Mouse (Mus musculus): ENCODE measurements around the gene Tiam1. TPM values are rescaled to one million over a fixed set of nuclear protein-coding genes. Genes with fewer than 3 reads are reported as not detected.

Tiam1 gene
- total and polyA plus RNA-seq, 2 experiments: 0.27 to 0.65 TPM

DNA sequence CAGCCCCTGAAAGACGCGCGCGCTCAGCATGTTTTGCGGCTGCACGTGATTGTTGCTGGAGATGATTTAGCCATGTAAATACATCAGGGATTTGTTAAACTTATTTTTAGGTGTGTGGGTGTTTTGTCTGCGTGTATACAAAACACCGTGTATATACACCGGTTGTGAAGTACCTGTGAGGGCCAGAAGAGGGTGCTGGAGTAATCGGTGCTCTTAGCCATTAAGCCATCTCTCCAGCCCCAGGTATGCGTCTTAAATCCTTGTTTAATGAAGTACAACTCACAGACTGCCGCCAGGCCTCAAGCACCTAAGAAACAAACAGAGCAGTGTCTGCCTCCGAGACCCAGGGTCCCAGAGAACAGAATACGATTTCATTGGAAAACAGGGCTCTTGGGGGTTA lies 113.2 kb downstream of the Tiam1 start:
- TF ChIP-seq CTCF (IDR thresholded peaks at IDR 0.05; ENCODE audit: low read depth, low read length): no peak
- Histone ChIP-seq H3K4me1 (ENCODE audit: control insufficient read depth, insufficient read depth, low read length) (no peaks in the 10 kb centered on the region), H3K27ac (replicated peaks; ENCODE audit: insufficient read depth, low read depth, low read length) (no peak overlapping the region), H3K79me2 (ENCODE audit: control insufficient read depth, insufficient read depth, low read length) (no peaks in the 10 kb centered on the region), H3K4me3 (ENCODE audit: insufficient read depth, low read depth, low read length) (no peak overlapping the region), H3K27me3 (ENCODE audit: control insufficient read depth, insufficient read depth, low read length) (no peaks in the 10 kb centered on the region), H3K36me3 (ENCODE audit: control insufficient read depth, insufficient read depth, low read length) (no peaks in the 10 kb centered on the region), H3K9ac (ENCODE audit: low read depth, low read length) (no peak overlapping the region)
- 96% methylated on average over 14 of the region's 14 CpGs for WGBS
- no peak for DNase-seq (ENCODE audit: extremely low read depth, low read depth, low spot score)

DNA sequence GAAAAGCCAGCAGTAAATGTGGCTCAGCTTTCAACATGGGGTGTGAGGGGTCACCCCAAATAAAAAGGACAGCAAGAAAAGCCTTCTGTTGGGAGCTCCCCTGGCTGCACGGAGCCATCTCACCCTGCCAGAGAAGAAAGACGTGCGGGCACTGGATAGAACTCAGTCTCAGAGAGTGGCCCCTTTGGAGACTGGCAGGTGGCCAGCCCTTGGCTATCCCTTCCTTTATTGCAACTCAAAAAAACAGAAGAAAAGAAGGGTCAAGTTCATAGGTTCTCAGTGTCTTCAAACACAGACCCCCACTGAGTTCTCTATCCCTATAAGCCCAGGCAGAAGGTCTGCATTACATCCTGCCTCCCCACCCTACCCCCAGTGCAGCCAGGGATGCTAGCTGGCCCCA lies 115.7 kb downstream of the Tiam1 start:
- TF ChIP-seq POLR2A (IDR thresholded peaks at IDR 0.05; ENCODE audit: extremely low read depth, insufficient read depth, low read length) (no peak), CTCF (IDR thresholded peaks at IDR 0.05; ENCODE audit: low read depth, low read length) (no peak)
- H3K27ac ChIP-seq (replicated peaks; ENCODE audit: insufficient read depth, low read depth, low read length): no peak overlapping the region
- DNase-seq (ENCODE audit: extremely low read depth, low read depth, low spot score): no peak
- no peaks in the 10 kb centered on the region for H3K4me1 ChIP-seq (ENCODE audit: control insufficient read depth, insufficient read depth, low read length)
- H3K27me3 ChIP-seq (ENCODE audit: control insufficient read depth, insufficient read depth, low read length): no peaks in the 10 kb centered on the region
- H3K9ac ChIP-seq (ENCODE audit: low read depth, low read length): no peak overlapping the region
- H3K36me3 ChIP-seq (ENCODE audit: control insufficient read depth, insufficient read depth, low read length): no peaks in the 10 kb centered on the region
- H3K79me2 ChIP-seq (ENCODE audit: control insufficient read depth, insufficient read depth, low read length): no peaks in the 10 kb centered on the region
- H3K4me3 ChIP-seq (ENCODE audit: insufficient read depth, low read depth, low read length): no peak overlapping the region
- WGBS: 88% methylated on average over 3 of the region's 3 CpGs

DNA sequence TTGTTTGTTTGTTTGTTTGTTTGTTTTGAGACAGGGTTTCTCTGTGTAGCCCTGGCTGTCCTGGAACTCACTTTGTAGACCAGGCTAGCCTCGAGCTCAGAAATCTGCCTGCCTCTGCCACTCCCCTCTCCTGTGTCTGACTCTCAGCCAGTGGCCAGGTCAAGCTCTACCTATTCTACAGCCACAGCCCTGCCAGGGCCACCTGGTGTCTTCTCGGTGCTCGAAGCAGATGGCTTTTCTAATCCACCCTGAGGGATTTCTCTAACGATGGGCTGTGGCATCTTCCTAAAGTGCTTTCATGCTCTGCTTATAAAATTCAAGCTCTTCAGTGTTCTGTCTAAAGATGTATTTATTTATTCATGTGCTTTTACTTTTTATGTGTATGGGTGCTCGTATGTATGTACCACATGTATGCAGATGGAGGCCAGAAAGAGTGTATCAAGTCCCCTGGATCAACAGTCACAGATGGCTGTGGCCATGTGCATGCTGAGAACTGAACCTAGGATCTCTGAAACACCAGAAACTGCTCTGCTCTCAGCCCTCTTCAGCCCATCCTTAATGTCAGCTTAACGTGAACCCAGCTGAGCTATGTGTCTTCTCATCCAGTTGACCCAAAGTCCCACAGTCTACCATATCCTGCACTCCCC lies 117.9 kb downstream of the Tiam1 start:
- Histone ChIP-seq H3K4me1 (ENCODE audit: control insufficient read depth, insufficient read depth, low read length) (no peaks in the 10 kb centered on the region), H3K27ac (replicated peaks; ENCODE audit: insufficient read depth, low read depth, low read length) (no peak overlapping the region), H3K36me3 (ENCODE audit: control insufficient read depth, insufficient read depth, low read length) (no peaks in the 10 kb centered on the region), H3K9ac (ENCODE audit: low read depth, low read length) (no peak overlapping the region), H3K27me3 (ENCODE audit: control insufficient read depth, insufficient read depth, low read length) (no peaks in the 10 kb centered on the region), H3K4me3 (ENCODE audit: insufficient read depth, low read depth, low read length) (no peak overlapping the region), H3K79me2 (ENCODE audit: control insufficient read depth, insufficient read depth, low read length) (no peaks in the 10 kb centered on the region)
- 94% methylated on average over 6 of the region's 6 CpGs for WGBS
- DNase-seq (ENCODE audit: extremely low read depth, low read depth, low spot score): no peak
- no peak for TF ChIP-seq POLR2A (IDR thresholded peaks at IDR 0.05; ENCODE audit: extremely low read depth, insufficient read depth, low read length)

DNA sequence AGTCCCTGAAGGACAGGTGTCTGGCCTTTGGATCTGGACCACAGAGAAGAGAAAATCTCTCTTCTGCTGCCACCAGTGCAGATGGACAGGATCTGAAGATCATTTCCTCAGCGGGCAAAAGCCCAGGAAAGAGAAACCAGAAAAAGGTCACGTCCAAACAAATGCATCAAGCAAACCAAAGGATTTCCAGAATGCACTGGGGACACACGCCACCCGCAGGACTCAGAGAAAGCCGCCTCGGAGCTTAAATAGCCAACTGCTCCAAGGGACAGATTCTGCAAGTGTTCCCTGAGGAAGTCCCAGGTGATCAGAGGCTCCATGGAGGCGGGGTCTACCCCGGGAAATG lies 119.9 kb downstream of the Tiam1 start:
- Histone ChIP-seq H3K4me1 (ENCODE audit: control insufficient read depth, insufficient read depth, low read length) (no peaks in the 10 kb centered on the region), H3K27me3 (ENCODE audit: control insufficient read depth, insufficient read depth, low read length) (no peaks in the 10 kb centered on the region), H3K36me3 (ENCODE audit: control insufficient read depth, insufficient read depth, low read length) (no peaks in the 10 kb centered on the region), H3K9ac (ENCODE audit: low read depth, low read length) (no peak overlapping the region), H3K4me3 (ENCODE audit: insufficient read depth, low read depth, low read length) (no peak overlapping the region), H3K79me2 (ENCODE audit: control insufficient read depth, insufficient read depth, low read length) (no peaks in the 10 kb centered on the region), H3K27ac (replicated peaks; ENCODE audit: insufficient read depth, low read depth, low read length) (no peak overlapping the region)
- no peak for TF ChIP-seq POLR2A (IDR thresholded peaks at IDR 0.05; ENCODE audit: extremely low read depth, insufficient read depth, low read length)
- no peak for TF ChIP-seq CTCF (IDR thresholded peaks at IDR 0.05; ENCODE audit: low read depth, low read length)
- 86% methylated on average over 8 of the region's 8 CpGs for WGBS
- no peak for DNase-seq (ENCODE audit: extremely low read depth, low read depth, low spot score)

DNA sequence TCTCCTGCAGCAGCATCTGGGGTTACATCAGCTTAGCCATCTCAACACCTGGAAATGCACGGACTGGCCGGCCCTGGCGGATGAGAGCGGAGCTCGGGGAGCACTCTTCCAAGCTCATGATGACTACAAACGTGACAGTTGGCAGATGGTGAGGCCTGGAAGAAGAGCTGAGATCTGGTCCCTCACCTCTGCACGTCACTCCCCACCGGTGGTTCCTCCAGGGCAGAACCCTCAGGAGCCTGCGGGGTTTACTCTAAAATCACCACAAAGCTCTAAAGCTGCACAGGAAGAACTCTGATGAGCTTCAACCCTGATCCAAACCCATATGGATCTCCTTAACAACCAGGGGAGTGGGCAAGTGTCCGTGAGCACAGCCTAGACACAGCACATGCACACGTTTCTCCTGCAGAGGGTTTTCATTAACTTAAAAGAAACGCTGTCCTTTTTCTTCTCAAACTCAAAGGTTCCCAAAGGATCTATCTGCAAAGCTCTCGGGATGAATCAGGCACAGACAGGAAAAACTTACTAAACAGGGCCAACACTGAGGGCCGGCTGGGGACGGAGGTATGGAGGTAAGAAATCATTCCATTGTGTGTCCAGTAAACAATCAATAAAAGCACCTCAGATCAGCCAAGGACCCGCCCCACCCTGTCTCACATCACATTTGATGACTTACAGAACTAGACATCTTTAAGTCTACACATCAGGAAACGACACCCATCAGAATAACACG lies 120.5 kb downstream of the Tiam1 start:
- DNase-seq (ENCODE audit: extremely low read depth, low read depth, low spot score): no peak
- Histone ChIP-seq H3K27ac (replicated peaks; ENCODE audit: insufficient read depth, low read depth, low read length) (no peak overlapping the region), H3K4me1 (ENCODE audit: control insufficient read depth, insufficient read depth, low read length) (no peaks in the 10 kb centered on the region), H3K27me3 (ENCODE audit: control insufficient read depth, insufficient read depth, low read length) (no peaks in the 10 kb centered on the region), H3K9ac (ENCODE audit: low read depth, low read length) (no peak overlapping the region), H3K79me2 (ENCODE audit: control insufficient read depth, insufficient read depth, low read length) (no peaks in the 10 kb centered on the region), H3K4me3 (ENCODE audit: insufficient read depth, low read depth, low read length) (no peak overlapping the region), H3K36me3 (ENCODE audit: control insufficient read depth, insufficient read depth, low read length) (no peaks in the 10 kb centered on the region)
- 86% methylated on average over 18 of the region's 18 CpGs for WGBS
- no peak for TF ChIP-seq POLR2A (IDR thresholded peaks at IDR 0.05; ENCODE audit: extremely low read depth, insufficient read depth, low read length)
- no peak for TF ChIP-seq CTCF (IDR thresholded peaks at IDR 0.05; ENCODE audit: low read depth, low read length)

DNA sequence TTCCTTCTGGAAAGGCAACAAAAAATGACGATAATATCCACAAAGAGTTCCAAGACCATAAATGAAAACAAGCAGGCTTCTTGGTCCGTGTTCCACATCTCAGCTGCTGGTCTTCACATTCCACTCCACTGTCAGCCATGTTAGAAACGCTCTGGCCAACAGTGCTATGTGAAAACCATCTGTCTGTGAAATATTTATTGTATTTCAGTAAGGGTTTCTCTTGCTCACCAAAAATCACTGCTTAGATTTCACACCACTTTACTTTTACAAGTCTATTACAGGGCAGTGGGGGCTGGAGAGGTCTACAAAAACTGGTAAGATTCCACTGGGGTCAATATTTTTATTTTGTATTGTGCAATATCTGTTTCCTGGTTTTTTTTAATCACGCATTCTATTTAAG lies 127.5 kb downstream of the Tiam1 start:
- no peaks in the 10 kb centered on the region for H3K4me1 ChIP-seq (ENCODE audit: control insufficient read depth, insufficient read depth, low read length)
- H3K36me3 ChIP-seq (ENCODE audit: control insufficient read depth, insufficient read depth, low read length): no peaks in the 10 kb centered on the region
- H3K79me2 ChIP-seq (ENCODE audit: control insufficient read depth, insufficient read depth, low read length): no peaks in the 10 kb centered on the region
- no peak overlapping the region for H3K4me3 ChIP-seq (ENCODE audit: insufficient read depth, low read depth, low read length)
- no peak for DNase-seq (ENCODE audit: extremely low read depth, low read depth, low spot score)
- no peak overlapping the region for H3K9ac ChIP-seq (ENCODE audit: low read depth, low read length)
- TF ChIP-seq POLR2A (IDR thresholded peaks at IDR 0.05; ENCODE audit: extremely low read depth, insufficient read depth, low read length): no peak
- TF ChIP-seq CTCF (IDR thresholded peaks at IDR 0.05; ENCODE audit: low read depth, low read length): no peak
- H3K27ac ChIP-seq (replicated peaks; ENCODE audit: insufficient read depth, low read depth, low read length): no peak overlapping the region
- WGBS: 47% methylated on average over 4 of the region's 4 CpGs
- no peaks in the 10 kb centered on the region for H3K27me3 ChIP-seq (ENCODE audit: control insufficient read depth, insufficient read depth, low read length)
